Mouse (Mus musculus) MEL (cell line): ENCODE data around the gene Rps28. TPM values are rescaled to one million over a fixed set of nuclear protein-coding genes. Genes with fewer than 3 reads are reported as not detected.

Source experiments
- DNase-seq: peaks from one replicate; pipeline ENCODE4 v3.0.0; 2011; ENCODE audit warnings: low read depth, low spot score
- H3K27ac ChIP-seq: 2 replicates; pipeline ENCODE4 v1.5.1; 2012; ENCODE audit warnings: low read depth, mild to moderate bottlenecking, control low read depth, low read length, moderate library complexity; ENCODE audit not compliant: control insufficient read depth
- H3K27me3 ChIP-seq, 2 experiments: fragments of 150-350 bp in 1 of 2; sonication (generic) in 1 of 2; 2 replicates each; pipeline ENCODE4 v1.6.1; 2012; ENCODE audit warnings: low read length in 2 of 2, mild to moderate bottlenecking in 2 of 2, improper control_type of control experiment in 1 of 2, moderate library complexity in 1 of 2; ENCODE audit not compliant: insufficient read depth in 2 of 2, control insufficient read depth in 1 of 2
- H3K36me3 ChIP-seq, 2 experiments: 2 replicates each; pipeline ENCODE4 v1.6.1; 2012 to 2014; ENCODE audit warnings: low read length in 2 of 2, improper control_type of control experiment in 1 of 2, inconsistent platforms in 1 of 2, mild to moderate bottlenecking in 1 of 2; ENCODE audit not compliant: insufficient read depth in 2 of 2, control insufficient read depth in 1 of 2
- H3K4me1 ChIP-seq, 2 experiments: fragments of 150-350 bp in 1 of 2; sonication (generic) in 1 of 2; 2 replicates each; pipeline ENCODE4 v1.6.1; 2012; ENCODE audit warnings: low read length in 2 of 2, improper control_type of control experiment in 1 of 2, mild to moderate bottlenecking in 1 of 2; ENCODE audit not compliant: insufficient read depth in 2 of 2, control insufficient read depth in 1 of 2
- H3K4me3 ChIP-seq, 2 experiments: fragments of 150-350 bp in 1 of 2; sonication (generic) in 1 of 2; 2 replicates each; pipeline ENCODE4 v1.5.1; 2012; ENCODE audit warnings: low read depth in 2 of 2, low read length in 2 of 2, mild to moderate bottlenecking in 2 of 2, moderate library complexity in 2 of 2, control low read depth in 1 of 2, improper control_type of control experiment in 1 of 2; ENCODE audit not compliant: control insufficient read depth in 1 of 2, insufficient read depth in 1 of 2
- H3K79me2 ChIP-seq: 2 replicates; pipeline ENCODE4 v1.6.1; 2012; ENCODE audit warnings: mild to moderate bottlenecking, low read length, moderate library complexity; ENCODE audit not compliant: control insufficient read depth, poor library complexity, insufficient read depth
- H3K9ac ChIP-seq: 2 replicates; pipeline ENCODE4 v1.6.1; 2012; ENCODE audit warnings: low read depth, mild to moderate bottlenecking, control low read depth, low read length, moderate library complexity; ENCODE audit not compliant: control insufficient read depth, poor library complexity, severe bottlenecking
- H3K9me3 ChIP-seq: fragments of 150-350 bp; sonication (generic); replicated peaks from 2 replicates; pipeline ENCODE4 v1.6.1; 2012; ENCODE audit warnings: mild to moderate bottlenecking, low read length, improper control_type of control experiment, moderate library complexity; ENCODE audit not compliant: insufficient read depth
- CHD1 ChIP-seq: IDR thresholded peaks from 2 replicates; pipeline ENCODE4 v1.6.1; 2012; ENCODE audit warnings: low read depth, mild to moderate bottlenecking, inconsistent platforms, low read length, improper control_type of control experiment
- CHD2 ChIP-seq: IDR thresholded peaks from 2 replicates; pipeline ENCODE4 v1.6.1; 2011; ENCODE audit warnings: low read length, improper control_type of control experiment
- CTCF ChIP-seq, 3 experiments: IDR thresholded peaks in 2 of 3; conservative IDR thresholded peaks in 1 of 3; 2 replicates each; pipeline ENCODE4 v1.5.1; 2011 to 2012; ENCODE audit warnings: low read length in 3 of 3, low read depth in 2 of 3, mild to moderate bottlenecking in 2 of 3, improper control_type of control experiment in 1 of 3, inconsistent platforms in 1 of 3, mixed read lengths in 1 of 3, moderate library complexity in 1 of 3; ENCODE audit not compliant: control insufficient read depth in 1 of 3, insufficient read depth in 1 of 3, poor library complexity in 1 of 3, severe bottlenecking in 1 of 3
- ELF1 ChIP-seq: IDR thresholded peaks from 2 replicates; pipeline ENCODE4 v1.6.1; 2014; ENCODE audit warnings: low read depth, mild to moderate bottlenecking, inconsistent platforms, low read length, improper control_type of control experiment, moderate library complexity
- EP300 ChIP-seq, 2 experiments: IDR thresholded peaks; 2 replicates each; pipeline ENCODE4 v1.6.1; 2011; ENCODE audit warnings: improper control_type of control experiment in 2 of 2, low read length in 2 of 2, low read depth in 1 of 2, mild to moderate bottlenecking in 1 of 2
- ETS1 ChIP-seq: IDR thresholded peaks from 2 replicates; pipeline ENCODE4 v1.6.1; 2012; ENCODE audit warnings: low read depth, mild to moderate bottlenecking, inconsistent platforms, low read length, improper control_type of control experiment, moderate library complexity
- GABPA ChIP-seq: IDR thresholded peaks from 2 replicates; pipeline ENCODE4 v1.6.1; 2012; ENCODE audit warnings: low read depth, mild to moderate bottlenecking, inconsistent platforms, low read length, improper control_type of control experiment, moderate library complexity
- GATA1 ChIP-seq: IDR thresholded peaks from 2 replicates; pipeline ENCODE4 v1.6.1; 2011; ENCODE audit warnings: low read depth, low read length, improper control_type of control experiment
- JUND ChIP-seq: IDR thresholded peaks from 2 replicates; pipeline ENCODE4 v1.6.1; 2011; ENCODE audit warnings: low read depth, mild to moderate bottlenecking, improper control_type of control experiment, low read length
- MAFK ChIP-seq: IDR thresholded peaks from 2 replicates; pipeline ENCODE4 v1.6.1; 2011; ENCODE audit warnings: low read depth, mild to moderate bottlenecking, low read length, improper control_type of control experiment, borderline replicate concordance
- MAX ChIP-seq: IDR thresholded peaks from 2 replicates; pipeline ENCODE4 v1.6.1; 2011; ENCODE audit warnings: low read length, improper control_type of control experiment
- MAZ ChIP-seq: IDR thresholded peaks from 2 replicates; pipeline ENCODE4 v1.6.1; 2012; ENCODE audit warnings: low read depth, mild to moderate bottlenecking, inconsistent platforms, low read length, improper control_type of control experiment
- MEF2A ChIP-seq: IDR thresholded peaks from 2 replicates; pipeline ENCODE4 v1.6.1; 2014; ENCODE audit warnings: low read depth, mild to moderate bottlenecking, inconsistent platforms, low read length, improper control_type of control experiment; ENCODE audit not compliant: poor library complexity, insufficient replicate concordance, severe bottlenecking; ENCODE audit errors: extremely low read depth
- MXI1 ChIP-seq: IDR thresholded peaks from 2 replicates; pipeline ENCODE4 v1.6.1; 2011; ENCODE audit warnings: mild to moderate bottlenecking, low read depth, low read length, improper control_type of control experiment
- MYB ChIP-seq: IDR thresholded peaks from 2 replicates; pipeline ENCODE4 v1.6.1; 2011; ENCODE audit warnings: mild to moderate bottlenecking, low read depth, low read length, improper control_type of control experiment
- MYC ChIP-seq: IDR thresholded peaks from 2 replicates; pipeline ENCODE4 v1.6.1; 2011; ENCODE audit warnings: low read depth, mild to moderate bottlenecking, low read length, improper control_type of control experiment, moderate library complexity
- NRF1 ChIP-seq: IDR thresholded peaks from 2 replicates; pipeline ENCODE4 v1.6.1; 2014; ENCODE audit warnings: low read depth, mild to moderate bottlenecking, inconsistent platforms, low read length, improper control_type of control experiment, moderate library complexity; ENCODE audit not compliant: poor library complexity, insufficient read depth, severe bottlenecking
- POLR2A ChIP-seq, 2 experiments: IDR thresholded peaks; 2 replicates each; pipeline ENCODE4 v1.6.1; 2011 to 2012; ENCODE audit warnings: low read length in 2 of 2, mild to moderate bottlenecking in 2 of 2, control low read depth in 1 of 2, improper control_type of control experiment in 1 of 2, low read depth in 1 of 2, moderate library complexity in 1 of 2; ENCODE audit not compliant: control insufficient read depth in 1 of 2, insufficient read depth in 1 of 2, poor library complexity in 1 of 2
- POLR2AphosphoS2 ChIP-seq: IDR thresholded peaks from 2 replicates; pipeline ENCODE4 v1.6.1; 2011; ENCODE audit warnings: low read length, improper control_type of control experiment
- SMC3 ChIP-seq: IDR thresholded peaks from 2 replicates; pipeline ENCODE4 v1.6.1; 2011; ENCODE audit warnings: low read depth, low read length, improper control_type of control experiment
- TBP ChIP-seq: IDR thresholded peaks from 2 replicates; pipeline ENCODE4 v1.8.0; 2011; ENCODE audit warnings: low read depth, low read length, improper control_type of control experiment
- USF1 ChIP-seq: IDR thresholded peaks from 2 replicates; pipeline ENCODE4 v1.6.1; 2014; ENCODE audit warnings: low read depth, mild to moderate bottlenecking, inconsistent platforms, low read length, improper control_type of control experiment, moderate library complexity
- USF2 ChIP-seq, 2 experiments: IDR thresholded peaks; 2 replicates each; pipeline ENCODE4 v1.6.1; 2011 to 2012; ENCODE audit warnings: improper control_type of control experiment in 2 of 2, low read length in 2 of 2, borderline replicate concordance in 1 of 2, inconsistent platforms in 1 of 2, low read depth in 1 of 2, mild to moderate bottlenecking in 1 of 2; ENCODE audit not compliant: insufficient read depth in 1 of 2
- ZC3H11A ChIP-seq: IDR thresholded peaks from 2 replicates; pipeline ENCODE4 v1.6.1; 2012; ENCODE audit warnings: low read depth, mild to moderate bottlenecking, inconsistent platforms, low read length, improper control_type of control experiment
- ZKSCAN1 ChIP-seq: IDR thresholded peaks from 2 replicates; pipeline ENCODE4 v1.6.1; 2012; ENCODE audit warnings: low read depth, mild to moderate bottlenecking, inconsistent platforms, low read length, improper control_type of control experiment, moderate library complexity
- ZMIZ1 ChIP-seq: IDR thresholded peaks from 2 replicates; pipeline ENCODE4 v1.6.1; 2012; ENCODE audit warnings: low read depth, mild to moderate bottlenecking, inconsistent platforms, low read length, improper control_type of control experiment, moderate library complexity
- polyA plus RNA-seq, 2 experiments: library from polyadenylated mRNA; stranded (reverse) in 1 of 2; unstranded in 1 of 2; fragments of >175 nt in 1 of 2; fragments of >200 nt in 1 of 2; gene quantifications; 2 replicates each; pipeline versions ENCODE4 v1.2.1 to v1.2.4; 2012; ENCODE audit warnings: low replicate concordance in 2 of 2, low read depth in 1 of 2; ENCODE audit not compliant: insufficient read length in 2 of 2, insufficient read depth in 1 of 2, missing spikeins in 1 of 2
- total RNA-seq: library from RNA; depleted of rRNA; stranded (reverse); fragments of 300-350 nt; gene quantifications from 2 replicates; pipeline ENCODE4 v1.2.3, GENCODE M21; 2012

The Rps28 gene
- total and polyA plus RNA-seq, 3 experiments = 994 to 3,556 (median 2,154) TPM

- TF ChIP-seq CTCF (IDR thresholded peaks at IDR 0.05 in 2 of 3, conservative IDR thresholded peaks at IDR 0.05 in 1 of 3; ENCODE audit: control insufficient read depth in 1 of 3, insufficient read depth in 1 of 3, low read depth in 2 of 3, low read length in 3 of 3, poor library complexity in 1 of 3, severe bottlenecking in 1 of 3) = no peak; a peak in 1 of 6 replicates
- TF ChIP-seq ZKSCAN1 = no peak
- TF ChIP-seq CHD1 = no peak
- peak; percentile 86 for TF ChIP-seq CHD2
- no peak for TF ChIP-seq POLR2AphosphoS2
- no peak for TF ChIP-seq MYC
- TF ChIP-seq JUND = no peak
- no peak for TF ChIP-seq MAX
- TF ChIP-seq POLR2A (IDR thresholded peaks at IDR 0.05; ENCODE audit: control insufficient read depth in 1 of 2, insufficient read depth in 1 of 2, low read depth in 1 of 2, low read length in 2 of 2, poor library complexity in 1 of 2) = peak; percentile 58 to 64; a peak in 2 of 4 replicates
- no peak for TF ChIP-seq MYB
- no peak for TF ChIP-seq ELF1
- TF ChIP-seq NRF1 = 0 out of 2 replicates have a peak, but pooled peaks have one; percentile 31
- TF ChIP-seq SMC3 = no peak
Measured at GRCm38 (mm10) chr17:33810334-33811141, 13.8 kb downstream of the Rps28 start, which contains the start of gene Kank3 (continued).

DNA sequence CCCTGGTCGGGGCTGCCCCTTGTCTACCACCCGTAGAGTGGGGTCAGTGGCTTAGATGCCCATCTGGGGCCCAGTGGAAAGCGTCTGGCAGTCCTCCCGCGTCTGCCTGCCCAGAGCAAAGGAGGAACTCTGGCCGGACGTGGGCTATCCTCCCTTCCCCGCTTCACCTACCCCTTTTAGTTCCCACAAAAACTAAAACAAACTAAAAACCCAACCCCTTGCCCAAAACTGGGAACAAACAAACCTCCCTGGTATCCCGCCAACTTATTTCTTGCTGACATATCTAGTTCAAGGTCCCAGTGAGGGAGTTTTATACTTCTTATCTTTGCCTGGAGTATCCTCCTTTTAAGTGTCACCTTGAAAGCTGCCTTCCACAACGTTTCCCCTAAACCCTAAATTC is 16.2 kb downstream of the Rps28 start:
- TF ChIP-seq USF1 (no peak), GABPA (no peak), CHD2 (no peak), ZC3H11A (no peak), ELF1 (no peak)
- Histone ChIP-seq H3K27me3 (no peaks in the 10 kb centered on the region; a peak in 1 of 4 replicates), H3K9me3 (no peaks in the 10 kb centered on the region), H3K79me2 (no peaks in the 10 kb centered on the region), H3K36me3 (peaks cover 0 to 4% of the 10 kb centered on the region in 2 experiments; a peak in 1 of 4 replicates), H3K27ac (no peak overlapping the region), H3K4me3 (no peak overlapping the region), H3K4me1 (peaks cover 5 to 13% of the 10 kb centered on the region in 2 experiments), H3K9ac (peak overlapping the region; percentile 33; the same call in 1 of the 2 replicates)
- DNase-seq = peak; percentile 30

DNA sequence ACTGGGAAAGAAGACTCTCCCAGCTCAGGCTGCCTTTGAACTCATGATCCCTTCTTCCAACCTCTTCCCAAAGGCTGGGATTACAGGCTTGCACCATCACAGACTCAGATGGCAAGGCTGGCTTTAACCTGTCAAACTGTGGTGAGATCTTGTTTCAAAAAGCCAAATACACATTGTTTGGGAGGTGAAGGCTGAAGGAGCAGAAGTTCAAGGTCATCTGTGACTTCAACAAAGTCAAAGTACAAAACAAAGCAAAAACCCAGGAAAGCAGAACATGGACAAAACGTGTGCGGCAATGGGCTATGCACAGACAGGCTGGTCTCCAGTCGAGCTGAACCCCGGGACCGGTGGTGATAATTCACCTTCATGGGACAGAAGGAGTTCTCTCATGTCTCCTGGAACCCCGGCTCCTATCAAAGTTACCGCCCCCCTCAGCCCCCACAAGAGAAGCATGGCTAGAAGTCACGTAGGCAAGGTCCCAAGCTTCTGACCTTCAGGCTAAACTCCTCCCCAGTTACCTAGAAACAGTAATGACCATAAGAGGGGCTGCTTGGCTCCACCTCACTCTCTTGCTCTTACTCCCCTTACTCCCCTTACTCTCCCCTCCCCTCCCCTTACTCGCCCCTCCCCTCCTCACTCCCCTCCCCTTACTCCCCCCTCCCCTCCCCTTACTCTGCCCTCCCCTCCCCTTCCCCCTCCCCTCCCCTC is 17.0 kb downstream of the Rps28 start:
- Histone ChIP-seq H3K9me3 (no peaks in the 10 kb centered on the region), H3K27me3 (no peaks in the 10 kb centered on the region; a peak in 1 of 4 replicates), H3K4me3 (no peak overlapping the region), H3K79me2 (no peaks in the 10 kb centered on the region), H3K4me1 (peaks cover 5 to 13% of the 10 kb centered on the region in 2 experiments), H3K9ac (no peak overlapping the region), H3K36me3 (peaks cover 0 to 4% of the 10 kb centered on the region in 2 experiments; a peak in 1 of 4 replicates), H3K27ac (no peak overlapping the region)
- no peak for DNase-seq
- TF ChIP-seq MAZ (no peak), CTCF (IDR thresholded peaks at IDR 0.05 in 2 of 3, conservative IDR thresholded peaks at IDR 0.05 in 1 of 3; ENCODE audit: control insufficient read depth in 1 of 3, insufficient read depth in 1 of 3, low read depth in 2 of 3, low read length in 3 of 3, poor library complexity in 1 of 3, severe bottlenecking in 1 of 3) (no peak), MAFK (no peak), GATA1 (no peak), EP300 (IDR thresholded peaks at IDR 0.05; ENCODE audit: low read depth in 1 of 2, low read length in 2 of 2) (no peak), MEF2A (no peak), TBP (no peak), USF1 (no peak), USF2 (IDR thresholded peaks at IDR 0.05; ENCODE audit: borderline replicate concordance in 1 of 2, insufficient read depth in 1 of 2, low read depth in 1 of 2, low read length in 2 of 2) (no peak), MYB (no peak), ETS1 (no peak), ZMIZ1 (no peak), ELF1 (no peak), MXI1 (no peak)
